Mouse (Mus musculus) small intestine, adult 2 months (tissue): ENCODE results near the gene Saa2. TPM values are rescaled to one million over a fixed set of nuclear protein-coding genes. Genes with fewer than 3 reads are reported as not detected.
"Not testable (repeated sequence)": the region's sequence is repeated elsewhere in the genome, so short reads cannot be mapped to it uniquely, and the experiment has no call there.

Source experiments
- H3K27ac ChIP-seq: fragments of 200-500 bp; 2 replicates; pipeline ENCODE4 v1.5.1; 2012; ENCODE audit warnings: low read depth, low read length, control low read depth, inconsistent platforms; ENCODE audit not compliant: insufficient read depth
- H3K27me3 ChIP-seq: fragments of 200-500 bp; 2 replicates; pipeline ENCODE4 v1.6.1; 2012; ENCODE audit warnings: mild to moderate bottlenecking, moderate library complexity, low read length, inconsistent platforms; ENCODE audit not compliant: control insufficient read depth, insufficient read depth
- H3K36me3 ChIP-seq: fragments of 200-500 bp; 2 replicates; pipeline ENCODE4 v1.6.1; 2012; ENCODE audit warnings: mild to moderate bottlenecking, low read length, control low read depth, inconsistent platforms; ENCODE audit not compliant: control insufficient read depth, insufficient read depth
- H3K4me1 ChIP-seq: fragments of 200-500 bp; 2 replicates; pipeline ENCODE4 v1.6.1; 2012; ENCODE audit warnings: low read length, inconsistent platforms, mixed read lengths; ENCODE audit not compliant: control insufficient read depth, insufficient read depth, insufficient read length
- H3K4me3 ChIP-seq: fragments of 200-500 bp; 2 replicates; pipeline ENCODE4 v1.5.1; 2012; ENCODE audit warnings: low read depth, mild to moderate bottlenecking, control low read depth, inconsistent platforms, low read length, moderate library complexity
- CTCF ChIP-seq: fragments of 200-500 bp; IDR thresholded peaks from 2 replicates; pipeline ENCODE4 v1.5.1; 2012; ENCODE audit warnings: low read depth, mild to moderate bottlenecking, control low read depth, inconsistent platforms, low read length, moderate library complexity, mixed read lengths; ENCODE audit not compliant: insufficient replicate concordance, insufficient read length; ENCODE audit errors: extremely low read depth
- POLR2A ChIP-seq: fragments of 200-500 bp; IDR thresholded peaks from 2 replicates; pipeline ENCODE4 v1.6.1; 2012; ENCODE audit warnings: low read depth, mild to moderate bottlenecking, control low read depth, inconsistent platforms, low read length, moderate library complexity
- WGBS: fragments of 180-500 bp; shearing (Covaris S2); methylation state at CpG from one replicate; pipeline ENCODE4 v1.1.7; 2018; 5-methylcytosine and 5-hydroxymethylcytosine counted together
- polyA plus RNA-seq: library from polyadenylated mRNA; depleted of rRNA; stranded (reverse); fragments of >200 nt; gene quantifications from 2 replicates; pipeline ENCODE4 v1.2.3, GENCODE M21; 2012

Gene Saa2
- polyA plus RNA-seq, 1 experiment = not detected

GRCm38 (mm10) chr7:46738561-46739460 lies 12.8 kb upstream of the Saa2 start:
- Histone ChIP-seq H3K36me3 (no peaks in the 10 kb centered on the region), H3K27ac (peak overlapping the region; percentile 69), H3K27me3 (no peaks in the 10 kb centered on the region), H3K4me1 (peaks cover 25% of the 10 kb centered on the region; the same call in 1 of the 2 replicates), H3K4me3 (no peak overlapping the region)
- no peak for TF ChIP-seq CTCF
- TF ChIP-seq POLR2A = no peak
- WGBS = 28% methylated on average over 12 of the region's 12 CpGs

- H3K36me3 ChIP-seq, H3K27me3 ChIP-seq, H3K27ac ChIP-seq, H3K4me3 ChIP-seq: not testable (repeated sequence)
- 64% methylated on average over 5 of the region's 5 CpGs for WGBS
- H3K4me1 ChIP-seq = peaks cover 19% of the 10 kb centered on the region; the same call in 1 of the 2 replicates
Observed at GRCm38 (mm10) chr7:46740041-46740440, 11.5 kb upstream of the Saa2 start.

DNA sequence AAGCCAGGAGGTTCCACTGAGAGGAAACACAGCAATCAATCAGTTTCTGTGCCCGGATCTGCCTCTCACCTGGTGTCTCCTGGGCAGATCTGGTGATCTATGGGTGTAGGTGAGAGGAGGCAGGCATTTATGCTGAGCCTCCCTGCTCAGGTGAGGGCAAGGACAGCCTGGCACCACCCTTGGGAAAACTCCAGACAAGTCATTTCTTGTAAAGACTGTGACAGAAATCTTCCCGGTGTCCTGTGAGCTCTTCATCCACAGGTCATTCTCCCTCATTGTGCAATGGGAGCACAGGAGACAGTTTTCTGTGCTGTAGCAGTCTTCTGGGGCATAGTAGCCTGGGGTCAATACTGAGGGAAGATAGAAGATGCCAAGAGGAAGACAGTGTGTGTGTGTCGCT lies 8.7 kb upstream of the Saa2 start, which contains the start of gene Saa1:
TSS of gene Saa1 (minus strand) at position 101 of the 400 bp plus-strand sequence.
- not testable (repeated sequence) for H3K36me3 ChIP-seq, H3K27ac ChIP-seq, H3K27me3 ChIP-seq, H3K4me3 ChIP-seq
- WGBS = 61% methylated on average over 3 of the region's 3 CpGs
- peaks cover 12% of the 10 kb centered on the region; the same call in 1 of the 2 replicates for H3K4me1 ChIP-seq

DNA sequence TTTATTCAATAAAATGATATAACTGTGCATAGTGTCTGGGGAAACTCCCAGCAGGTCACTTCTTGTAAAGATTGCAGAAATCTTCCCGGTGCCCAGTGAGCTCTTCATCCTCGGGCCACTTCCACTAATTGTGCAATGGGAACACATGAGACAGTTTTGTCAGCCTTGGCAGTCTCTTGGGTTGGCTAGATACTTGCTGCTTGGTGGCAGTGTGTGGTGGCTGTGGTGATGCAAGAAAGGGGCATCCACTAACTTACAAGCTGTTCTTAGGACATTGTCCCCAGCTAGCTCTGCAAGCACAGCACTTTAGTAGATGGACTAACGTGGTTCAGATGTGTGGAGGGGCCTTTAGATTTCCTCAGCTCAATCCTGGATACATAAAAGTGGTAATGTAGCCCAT lies 5.8 kb upstream of the Saa2 start:
- TF ChIP-seq CTCF (no peak), POLR2A (no peak)
- no peaks in the 10 kb centered on the region for H3K36me3 ChIP-seq
- 73% methylated on average over 3 of the region's 3 CpGs for WGBS

GRCm38 (mm10) chr7:46746381-46746780 lies 5.2 kb upstream of the Saa2 start:
- Histone ChIP-seq H3K36me3 (no peaks in the 10 kb centered on the region), H3K27ac (no peak overlapping the region), H3K4me1 (no peaks in the 10 kb centered on the region), H3K27me3 (no peaks in the 10 kb centered on the region), H3K4me3 (no peak overlapping the region)
- TF ChIP-seq POLR2A = no peak
- no peak for TF ChIP-seq CTCF
- 79% methylated on average over 7 of the region's 7 CpGs for WGBS

More for the DNA sequence above, 5.8 kb upstream of the Saa2 start:
- H3K27ac ChIP-seq = no peak overlapping the region
- no peaks in the 10 kb centered on the region for H3K27me3 ChIP-seq
- no peak overlapping the region for H3K4me3 ChIP-seq
- no peaks in the 10 kb centered on the region for H3K4me1 ChIP-seq

GRCm38 (mm10) chr7:46748459-46748858 lies 3.1 kb upstream of the Saa2 start:
- no peak overlapping the region for H3K4me3 ChIP-seq
- H3K27me3 ChIP-seq = no peaks in the 10 kb centered on the region
- H3K4me1 ChIP-seq = no peaks in the 10 kb centered on the region
- no peaks in the 10 kb centered on the region for H3K36me3 ChIP-seq
- TF ChIP-seq POLR2A = no peak
- TF ChIP-seq CTCF = no peak
- H3K27ac ChIP-seq = no peak overlapping the region
- WGBS = 72% methylated on average over 3 of the region's 3 CpGs

DNA sequence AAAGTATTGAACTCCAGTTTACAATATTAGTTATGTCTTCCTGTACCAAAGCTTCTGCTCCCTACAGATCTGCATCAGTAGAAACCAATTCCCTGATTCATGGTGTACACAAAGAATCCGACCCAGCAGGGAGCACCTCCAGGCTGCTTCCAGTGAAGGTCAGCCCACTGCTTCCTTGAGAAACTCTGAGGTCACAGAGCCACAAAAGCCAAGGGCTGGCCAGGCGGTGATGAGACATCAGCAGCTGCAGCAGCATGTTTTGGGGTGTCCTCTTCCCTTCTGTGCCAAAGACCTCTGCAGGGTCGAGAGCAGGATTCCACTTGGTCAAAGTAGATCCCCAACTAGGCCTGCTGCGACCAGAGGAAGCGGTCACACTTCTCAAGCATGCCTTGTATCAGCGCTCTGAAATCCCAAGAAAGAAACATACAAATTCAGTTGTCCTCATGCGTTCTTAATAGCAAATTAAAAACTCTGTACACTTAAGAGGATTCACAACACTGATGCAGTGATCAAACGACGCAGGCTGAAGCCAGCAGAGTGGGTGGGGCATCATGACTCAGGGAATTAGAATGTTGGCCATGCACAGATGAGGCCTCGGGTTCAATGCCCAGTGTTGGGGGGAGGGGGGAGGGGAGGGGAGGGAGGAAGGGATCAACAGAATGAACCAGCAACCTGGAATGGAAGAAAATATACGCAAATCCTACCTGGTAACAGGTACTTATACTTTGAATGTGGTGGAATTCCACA lies 9.6 kb downstream of the Saa2 start:
- TF ChIP-seq POLR2A (no peak), CTCF (no peak)
- no peaks in the 10 kb centered on the region for H3K4me1 ChIP-seq
- peaks cover 51% of the 10 kb centered on the region for H3K36me3 ChIP-seq
- 72% methylated on average over 11 of the region's 11 CpGs for WGBS
- H3K27ac ChIP-seq = no peak overlapping the region
- no peak overlapping the region for H3K4me3 ChIP-seq
- no peaks in the 10 kb centered on the region for H3K27me3 ChIP-seq
